Mouse (Mus musculus) adrenal gland, adult 18-20 months (tissue): ENCODE results near the gene C1qtnf7. TPM values are rescaled to one million over a fixed set of nuclear protein-coding genes. Genes with fewer than 3 reads are reported as not detected.

Experiments
- DNase-seq, 2 experiments: peaks; one replicate each; pipeline ENCODE4 v3.0.0; 2021 to 2022; ENCODE audit warnings: low spot score in 2 of 2
- total RNA-seq, 2 experiments: library from RNA; stranded (reverse); gene quantifications; 1 replicate in 1 of 2; 2 replicates in 1 of 2; pipeline ENCODE4 v1.2.3; 2021

Gene C1qtnf7
- total RNA-seq, 2 experiments from 2014 or later, result 3.9 to 5.1 TPM

DNA sequence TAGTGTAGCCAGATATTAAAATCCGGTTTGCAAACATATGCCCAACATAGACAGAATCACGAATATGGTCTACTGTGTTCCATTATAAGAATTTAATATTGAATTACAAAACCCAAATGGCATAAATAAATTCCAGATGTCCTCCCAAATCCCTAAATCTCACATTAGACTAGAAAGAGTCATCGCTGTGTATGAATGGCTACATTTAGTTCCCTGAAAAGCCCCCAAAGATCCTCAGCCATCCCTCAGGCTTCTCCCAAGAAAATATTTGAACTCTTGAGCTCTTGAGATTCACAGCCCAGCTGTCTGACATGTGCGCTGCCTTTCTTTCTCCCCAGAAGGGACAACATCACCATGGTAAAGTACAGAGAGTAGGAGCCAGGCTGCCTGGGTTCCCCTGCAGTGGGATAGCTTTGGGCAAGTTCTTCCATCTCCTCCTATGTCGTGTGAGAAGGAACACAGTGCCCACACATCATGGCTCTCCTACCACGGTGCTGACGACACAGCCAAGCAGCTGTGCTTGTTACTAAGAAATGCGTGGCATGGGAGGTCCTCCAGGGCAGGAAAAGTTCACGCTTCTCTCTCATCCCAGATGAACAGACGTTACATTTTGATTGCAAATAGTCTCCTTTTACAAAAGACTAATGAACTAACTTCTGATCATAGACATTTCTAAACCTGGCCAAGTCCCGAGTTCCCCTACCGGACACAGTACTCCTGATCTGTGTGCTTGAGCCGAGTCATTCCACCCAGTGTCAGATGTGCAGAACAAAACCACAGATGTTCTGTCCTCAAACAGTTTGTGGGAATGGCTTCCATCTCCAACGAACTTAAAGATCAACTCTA lies 23.2 kb downstream of the C1qtnf7 start:
- no peak for DNase-seq

DNA sequence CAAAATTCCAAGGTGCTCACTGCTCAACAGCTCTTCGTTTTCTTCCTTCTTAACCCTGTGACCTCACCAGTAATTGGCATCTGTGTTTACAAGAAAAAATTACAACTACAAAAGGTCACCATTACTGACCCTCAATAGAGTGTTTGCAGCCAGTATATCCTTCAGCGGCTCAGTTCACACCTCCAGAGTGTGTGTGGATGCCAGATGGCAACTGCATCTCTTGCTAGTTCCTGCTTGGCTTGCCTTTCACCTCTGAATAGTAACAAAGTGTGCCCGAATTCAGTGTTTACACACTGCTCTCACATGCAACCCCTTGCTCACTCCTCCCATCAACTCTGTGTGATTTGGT lies 23.8 kb downstream of the C1qtnf7 start:
- no peak for DNase-seq

DNA sequence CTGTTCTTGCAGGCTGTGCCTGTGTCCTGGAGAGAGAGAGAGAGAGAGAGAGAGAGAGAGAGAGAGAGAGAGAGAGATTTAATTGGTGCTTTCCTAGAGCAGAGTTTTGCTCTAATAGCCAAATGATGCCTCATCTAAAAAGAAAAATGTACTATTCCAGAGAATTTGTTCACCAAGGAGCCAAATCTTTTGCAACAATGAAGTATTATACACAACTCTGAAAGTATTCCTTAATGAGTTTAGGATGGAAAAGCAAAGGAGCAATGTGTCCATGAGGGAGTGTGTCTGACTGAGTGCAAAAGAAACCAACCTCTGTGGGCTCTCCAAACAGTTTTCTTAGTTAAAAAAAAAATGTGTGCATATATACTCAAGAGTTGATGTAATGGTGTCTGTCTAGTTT lies 24.5 kb downstream of the C1qtnf7 start:
- no peak for DNase-seq

DNA sequence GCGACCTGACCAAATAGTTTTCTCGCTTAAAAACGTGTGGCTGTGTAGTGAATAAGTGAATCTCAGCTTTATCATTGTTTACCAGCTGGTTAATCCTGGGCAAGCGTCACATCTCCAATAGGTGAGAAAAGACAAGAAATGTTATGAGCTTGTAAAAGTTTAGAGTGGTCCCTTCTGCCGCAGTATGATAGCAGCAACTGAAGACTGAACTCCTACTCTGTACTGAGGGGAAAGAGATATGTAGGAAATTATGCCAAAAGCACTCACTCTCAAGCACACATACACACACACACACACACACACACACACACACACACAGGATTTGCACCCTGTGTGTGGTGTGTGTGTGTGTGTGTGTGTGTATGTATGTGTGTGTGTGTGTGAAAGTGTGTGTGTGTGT lies 26.2 kb downstream of the C1qtnf7 start:
- no peak for DNase-seq

DNA sequence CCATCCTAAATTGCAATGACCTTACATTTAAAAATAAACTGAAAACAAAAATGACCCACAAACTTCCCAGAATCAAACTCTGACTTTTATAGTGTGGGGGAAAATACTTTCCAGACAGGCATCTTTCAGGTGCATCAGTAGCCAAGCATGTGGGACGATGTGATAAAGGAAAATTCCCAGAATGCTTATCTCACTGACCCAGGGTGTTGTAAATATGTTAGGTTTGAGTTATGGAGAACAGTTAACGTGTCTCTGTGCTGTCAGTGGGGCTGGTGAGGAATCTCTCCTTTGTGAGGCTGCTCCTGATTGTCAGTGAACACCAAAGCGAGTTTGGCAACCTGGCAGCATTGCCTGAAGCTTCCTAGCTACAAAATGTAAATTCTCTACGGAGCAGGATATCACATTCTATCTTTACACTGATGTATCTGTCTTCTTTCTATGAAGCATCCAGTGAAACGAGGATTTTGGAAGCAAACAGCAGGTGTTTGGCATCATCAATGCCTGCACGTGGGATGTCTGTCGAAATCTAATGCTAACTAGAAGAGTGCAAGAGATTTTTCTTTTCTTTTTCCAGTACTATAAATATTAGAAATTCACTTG lies 27.0 kb downstream of the C1qtnf7 start:
- no peak for DNase-seq

DNA sequence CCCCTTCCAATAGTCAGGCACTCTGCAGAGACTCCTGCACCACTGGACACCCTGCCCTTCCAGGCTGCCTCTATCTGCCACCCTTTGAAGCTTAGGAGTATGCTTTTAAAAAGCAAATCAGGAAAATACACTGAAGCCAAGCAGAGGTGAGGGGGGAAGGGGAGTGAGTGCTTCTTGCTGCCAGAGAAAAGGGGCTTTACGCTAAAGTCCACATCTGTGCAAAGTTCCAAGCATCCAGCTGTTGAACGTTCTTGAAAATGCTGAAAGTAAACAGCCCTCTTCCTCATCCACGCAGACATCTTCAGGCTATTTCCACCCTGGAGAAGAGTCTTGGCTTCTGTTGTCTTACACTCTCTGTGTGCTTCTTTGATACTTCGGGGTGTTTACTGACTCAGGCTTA lies 34.6 kb downstream of the C1qtnf7 start:
- no peak for DNase-seq

DNA sequence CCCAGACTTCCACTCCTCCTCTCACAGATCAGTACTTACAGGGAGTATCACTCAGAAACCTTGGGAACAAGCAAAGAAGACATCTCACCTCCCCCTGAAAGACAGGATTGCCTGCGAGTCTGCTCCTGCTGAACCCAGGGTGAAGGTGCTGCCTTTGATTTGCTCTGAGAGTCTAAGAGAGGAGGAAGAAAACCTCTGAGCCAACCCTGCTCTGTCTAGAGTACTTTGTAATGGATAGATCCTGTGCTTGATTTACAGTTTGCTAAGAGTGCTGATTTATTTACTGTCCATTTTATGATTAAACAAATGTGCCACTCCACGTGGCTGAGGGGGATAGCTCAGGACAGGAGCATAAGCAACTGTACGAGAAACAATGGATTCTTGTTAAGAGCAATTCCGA lies 35.1 kb downstream of the C1qtnf7 start:
- DNase-seq, result no peak

DNA sequence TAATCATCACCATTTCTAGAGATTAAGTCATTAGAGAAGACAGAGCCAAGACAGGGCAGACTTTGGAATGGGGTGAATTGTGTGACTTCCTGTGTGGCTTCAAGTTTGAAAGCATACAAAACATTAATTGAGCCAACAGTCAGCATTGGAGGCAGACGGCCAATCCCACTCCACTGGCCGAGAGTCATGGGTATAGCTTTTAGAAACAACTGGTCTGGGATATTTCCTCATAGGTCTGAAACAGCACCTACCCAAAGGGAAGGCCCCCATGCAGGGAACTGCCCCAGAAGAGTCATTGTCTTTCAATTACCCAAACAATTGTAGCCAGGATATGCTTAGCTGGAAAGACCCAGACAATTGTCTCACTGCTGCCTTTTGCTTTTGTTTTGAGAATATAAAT lies 39.5 kb downstream of the C1qtnf7 start:
- DNase-seq, result no peak

DNA sequence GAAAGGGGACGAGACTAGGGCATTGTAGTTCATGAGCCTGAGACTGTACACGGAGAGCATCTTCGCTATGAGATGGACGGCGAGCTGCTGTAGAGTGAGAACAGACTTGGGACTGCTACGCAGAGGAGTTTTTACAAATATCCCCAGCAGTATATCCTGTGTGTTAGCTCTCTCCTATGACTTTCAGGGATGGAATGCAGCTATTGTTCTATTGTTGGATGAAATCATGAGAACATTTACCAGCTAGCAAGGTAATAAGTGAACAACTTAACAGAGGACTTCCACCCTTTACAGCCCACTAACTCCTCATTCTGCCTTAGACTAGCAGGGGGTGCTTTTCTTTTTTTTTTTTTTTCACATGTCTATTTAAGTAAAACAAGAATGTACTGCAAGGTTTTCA lies 40.1 kb downstream of the C1qtnf7 start:
- DNase-seq, result no peak

DNA sequence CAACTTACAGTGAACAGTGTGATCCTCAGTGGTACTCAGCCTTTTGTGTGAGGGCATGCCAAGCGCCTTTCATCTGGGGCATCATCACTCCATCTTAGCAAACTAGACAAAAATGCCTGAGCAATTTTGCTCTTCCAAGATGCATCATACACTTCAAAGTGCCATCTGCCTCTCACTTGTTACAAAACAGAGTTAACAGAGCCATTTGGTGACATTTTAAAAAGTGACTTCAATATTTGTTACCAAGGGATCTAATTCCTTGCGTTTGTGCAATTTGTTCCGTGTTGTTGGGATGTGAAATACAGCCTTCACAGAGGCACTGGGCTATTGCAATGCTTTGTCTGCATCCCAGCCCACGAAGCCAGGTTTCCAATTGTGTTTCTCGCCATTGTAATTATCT lies 42.1 kb downstream of the C1qtnf7 start:
- no peak for DNase-seq

DNA sequence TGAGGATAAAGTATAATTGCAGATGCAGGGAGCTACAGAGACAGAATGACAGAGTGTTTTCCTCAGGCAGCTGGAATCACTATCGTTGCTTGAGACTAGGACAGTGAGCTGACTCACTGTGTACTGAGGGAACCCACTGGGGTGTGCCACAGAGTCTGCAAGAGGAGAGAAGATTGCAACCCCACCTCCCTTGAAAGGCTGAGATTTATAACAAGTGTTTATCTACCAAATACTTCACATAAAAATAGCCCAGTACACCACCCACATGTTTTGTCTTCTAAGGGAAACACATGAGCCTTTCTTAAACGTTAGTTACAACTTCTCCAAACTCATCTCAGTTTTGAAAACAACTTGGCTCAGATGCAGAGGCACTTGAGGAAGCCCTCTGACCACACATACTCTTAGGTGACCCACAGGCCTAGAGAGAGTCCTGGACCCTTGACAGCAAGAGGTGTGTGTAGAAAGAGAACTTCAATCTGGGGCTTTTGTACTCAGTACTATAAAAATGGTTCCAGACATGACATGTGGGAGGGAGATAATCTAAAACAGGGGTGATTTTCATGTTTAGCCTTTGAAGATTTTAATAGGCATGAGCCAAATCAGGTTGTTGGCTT lies 46.4 kb downstream of the C1qtnf7 start:
- no peak for DNase-seq

DNA sequence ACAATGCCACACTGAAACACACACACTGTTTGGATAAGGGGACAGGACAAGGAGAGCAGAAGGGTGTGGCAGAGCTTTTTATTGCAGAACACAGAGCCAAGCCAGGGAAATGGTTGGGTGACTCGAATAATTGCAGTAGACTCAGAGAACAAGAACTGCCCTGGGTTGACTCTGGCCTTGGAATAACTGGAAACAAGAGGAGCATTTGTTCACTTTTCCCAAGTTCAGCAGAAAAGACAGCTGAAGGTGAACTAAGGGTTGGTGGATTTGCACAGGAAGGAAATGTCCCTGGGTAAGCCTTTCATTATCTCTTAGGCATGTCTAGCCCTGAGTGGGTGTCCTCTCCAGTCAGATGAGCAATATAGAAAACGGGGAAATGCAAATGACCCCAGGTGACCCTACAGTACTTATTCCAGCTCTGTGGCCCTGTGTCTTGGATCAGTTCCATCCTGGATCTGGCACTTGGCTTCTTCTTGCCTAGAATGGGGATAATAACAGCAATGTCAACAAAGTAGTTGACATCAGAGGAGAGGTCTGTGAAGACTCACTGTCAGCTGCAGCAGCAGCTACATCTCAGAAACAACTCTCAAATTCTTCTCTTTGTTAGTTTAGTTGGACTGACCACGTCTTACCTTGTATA lies 54.5 kb downstream of the C1qtnf7 start:
- DNase-seq, result no peak

DNA sequence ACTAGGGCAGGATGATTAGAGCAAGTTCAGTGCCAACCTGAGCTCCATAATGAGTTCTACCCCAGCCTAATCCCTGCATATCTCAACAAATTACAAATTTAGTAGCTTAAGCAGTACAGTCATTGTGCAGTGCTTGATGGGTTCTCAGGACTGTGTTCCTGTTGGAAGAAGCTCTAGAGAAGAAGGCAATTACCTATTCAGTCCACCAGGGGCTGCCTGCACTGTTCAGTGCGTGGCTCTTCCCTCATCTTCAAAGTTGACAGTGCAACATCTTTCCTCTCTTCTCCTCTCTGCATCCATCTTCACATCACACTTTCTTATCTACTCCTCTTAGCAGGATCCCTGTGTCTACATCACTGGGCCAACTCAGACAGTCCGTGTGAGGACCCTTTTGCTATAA lies 67.5 kb downstream of the C1qtnf7 start:
- no peak for DNase-seq

DNA sequence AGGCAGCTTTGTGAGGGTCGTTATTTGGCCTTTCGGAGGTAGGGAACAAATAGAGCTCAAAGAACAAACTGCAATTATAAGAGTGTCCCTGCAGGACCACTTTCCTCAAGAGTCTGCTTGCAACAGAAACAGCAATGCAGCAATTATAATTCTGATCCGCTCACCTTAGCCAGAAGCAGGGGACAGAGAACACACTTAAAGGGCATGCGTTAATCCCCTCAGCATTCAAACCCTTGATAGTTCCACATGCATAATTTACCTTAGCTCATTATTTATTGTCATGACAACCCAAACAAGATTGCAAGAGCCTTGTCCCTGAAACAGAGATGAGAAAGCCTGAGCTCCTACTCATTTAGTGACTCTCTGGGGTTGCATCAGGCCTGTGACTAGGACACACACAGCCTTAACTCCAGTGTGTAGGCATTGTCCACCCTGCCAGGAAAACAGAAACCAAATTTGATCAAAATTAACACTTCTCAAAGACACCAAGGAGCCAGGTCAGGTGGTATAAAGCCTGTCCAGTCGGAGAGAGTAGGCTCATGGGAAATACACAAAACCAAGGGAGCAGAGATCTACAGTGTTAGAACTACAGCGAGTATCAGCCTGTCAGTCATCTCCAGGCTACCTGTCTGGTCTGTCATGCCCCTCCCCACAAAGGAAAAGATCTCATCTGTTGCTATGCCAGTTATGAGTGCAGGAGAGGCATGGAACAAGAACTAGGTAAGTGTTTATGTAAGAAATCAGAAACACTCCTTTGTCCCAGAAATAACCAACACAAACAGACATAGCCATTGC lies 68.2 kb downstream of the C1qtnf7 start:
- no peak for DNase-seq

DNA sequence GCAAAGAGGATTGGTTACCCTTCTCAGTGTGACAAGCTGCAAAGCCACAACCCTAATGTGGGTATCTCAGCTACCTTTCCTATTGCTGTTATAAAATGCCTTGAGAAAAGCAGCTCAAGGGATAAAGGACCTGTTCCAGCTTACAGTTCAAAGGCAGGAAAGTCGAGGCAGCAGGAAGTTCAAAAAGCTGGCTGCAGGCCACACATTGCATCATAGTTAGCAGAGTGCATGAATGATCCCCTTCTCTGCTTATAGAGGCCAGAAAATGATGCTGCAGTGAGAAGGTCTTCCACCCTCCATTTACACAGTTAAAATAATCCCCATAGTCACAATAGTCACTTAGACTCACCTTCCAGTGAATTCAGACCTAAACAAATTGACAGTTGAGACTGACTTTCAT lies 69.1 kb downstream of the C1qtnf7 start:
- DNase-seq, result no peak

DNA sequence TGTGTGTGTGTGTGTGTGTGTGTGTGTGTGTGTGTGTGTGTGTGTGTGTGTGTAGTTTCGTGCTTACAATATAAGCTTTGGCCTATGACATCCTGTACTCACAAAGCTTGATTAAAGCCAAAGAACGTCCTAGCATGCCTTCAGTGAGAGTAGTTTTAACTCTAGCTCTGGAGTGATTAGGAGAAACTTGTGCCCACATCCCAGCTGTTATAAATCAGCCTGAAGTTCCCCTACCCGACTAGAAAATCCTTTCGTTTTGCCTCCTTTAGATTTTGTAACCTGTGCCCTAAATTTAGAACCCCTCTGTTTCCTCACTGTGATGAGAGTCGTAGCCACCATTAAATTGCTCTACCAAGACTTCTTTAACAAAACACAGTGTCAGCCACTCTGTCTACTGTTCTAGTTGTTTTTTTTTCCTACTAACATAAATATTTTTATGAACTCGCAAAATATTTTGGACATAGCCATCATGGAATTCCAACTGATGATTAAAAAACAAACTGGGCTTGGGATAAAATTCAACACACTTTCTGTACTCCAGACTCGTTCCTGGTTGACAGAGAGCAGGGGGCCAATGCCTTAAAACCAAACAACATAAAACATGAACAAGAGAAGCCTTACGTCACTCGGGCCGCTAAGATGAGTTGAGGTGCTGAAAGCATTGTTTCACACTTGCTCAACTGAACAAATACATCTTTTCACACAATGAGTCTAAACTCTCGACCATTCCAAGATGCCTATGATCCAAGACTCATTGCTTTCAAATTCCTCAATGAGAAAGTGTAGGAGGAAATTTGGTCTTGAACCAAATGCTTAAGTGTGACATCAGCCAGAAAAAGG lies 70.3 kb downstream of the C1qtnf7 start:
- DNase-seq, result no peak

DNA sequence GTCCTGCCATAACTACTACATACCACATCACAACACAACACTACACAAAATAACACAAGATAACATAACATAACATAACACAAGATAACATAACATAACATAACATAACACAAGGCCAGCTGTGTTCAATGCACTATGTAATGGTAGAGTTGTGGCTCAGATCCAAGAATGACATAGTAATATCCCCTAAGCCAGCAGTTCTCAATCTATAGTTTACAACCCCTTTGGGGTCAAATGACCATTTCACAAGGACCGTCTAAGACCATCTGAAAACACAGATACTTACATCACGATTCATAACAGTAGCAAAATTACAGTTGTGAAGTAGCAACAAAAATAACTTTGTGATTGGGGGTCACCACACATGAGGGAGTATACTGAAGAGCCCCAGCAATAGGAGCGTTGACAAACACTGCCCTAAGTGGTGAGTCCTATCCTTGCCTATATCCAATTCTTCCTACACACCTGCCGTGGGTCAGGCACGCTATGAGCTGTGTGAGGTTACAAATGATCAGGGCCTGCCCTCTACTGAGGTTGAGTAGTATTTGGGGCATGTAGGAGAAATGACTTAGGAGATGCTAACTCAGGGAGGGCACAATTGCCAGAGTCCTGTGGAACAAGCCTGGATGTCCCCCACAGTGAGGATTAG lies 73.6 kb downstream of the C1qtnf7 start:
- no peak for DNase-seq

DNA sequence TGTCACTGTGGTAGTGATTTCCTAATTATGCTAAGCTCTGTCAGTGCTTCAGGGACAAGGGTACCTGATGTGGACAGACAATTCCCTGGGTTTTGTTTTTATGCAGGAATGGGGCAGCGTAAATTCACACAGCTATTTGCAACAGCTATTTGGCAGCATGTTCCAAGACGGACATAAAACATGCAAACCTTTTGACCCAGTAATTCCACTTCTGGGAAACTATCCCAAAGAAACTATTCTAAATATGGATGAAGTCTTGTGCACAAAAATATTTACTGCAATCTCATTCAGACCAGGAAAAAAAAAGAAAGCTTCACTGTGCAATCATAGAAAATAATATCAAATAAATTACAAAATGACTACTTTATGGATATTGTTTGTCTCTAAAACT lies 74.1 kb downstream of the C1qtnf7 start:
- no peak for DNase-seq

DNA sequence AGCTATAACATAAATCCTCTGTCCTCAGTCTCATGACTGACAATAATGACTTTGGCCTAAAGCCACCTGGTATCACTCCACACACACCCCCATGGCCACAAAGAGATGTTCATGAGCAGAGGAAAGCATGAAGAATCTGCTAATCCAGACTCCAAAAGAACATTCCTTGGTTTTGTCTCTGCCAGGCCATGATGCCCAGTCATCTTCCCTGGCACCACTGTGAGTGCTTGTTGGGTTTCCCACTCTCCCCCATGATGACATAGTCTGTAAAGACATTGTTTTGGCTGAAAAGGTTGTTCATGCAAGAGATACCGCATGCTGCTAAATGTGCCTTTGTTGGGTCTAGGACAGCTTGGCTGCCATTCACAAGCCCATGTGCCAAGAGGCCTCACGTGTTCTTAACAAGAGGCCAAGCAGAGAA lies 75.0 kb downstream of the C1qtnf7 start:
- no peak for DNase-seq

DNA sequence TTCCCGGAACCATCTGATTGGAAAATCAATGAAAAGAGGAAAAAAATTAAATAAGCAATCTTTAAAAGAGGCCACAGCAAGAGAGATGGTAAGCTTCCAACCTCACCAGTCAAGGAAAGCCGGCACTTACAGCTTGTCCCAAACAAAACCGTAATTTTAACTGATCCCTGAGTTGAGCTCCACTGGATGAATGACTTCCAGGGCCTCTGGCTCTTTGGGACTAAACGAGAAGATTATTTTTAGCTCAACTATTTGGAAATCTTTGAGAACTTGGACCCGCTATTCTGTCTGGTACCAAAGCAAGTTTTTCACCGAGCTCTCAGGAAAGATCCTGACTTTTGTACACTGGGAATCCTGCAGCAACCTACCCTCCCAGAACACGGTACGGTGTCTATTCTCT lies 86.3 kb downstream of the C1qtnf7 start:
- no peak for DNase-seq
